Mouse (Mus musculus) CH12F3 (cell line): Measurements from ENCODE around the gene Golph3.
"Not testable (repeated sequence)": the region's sequence is repeated elsewhere in the genome, so short reads cannot be mapped to it uniquely, and the experiment has no call there.

Source experiments
- in situ Hi-C: fragments of 300-500 bp; cut with MboI; formaldehyde crosslinking; loops from 2 replicates; pipeline ENCODE4 v1.14.3; 2020; ENCODE audit warnings: low sequenced_read_pairs

Gene Golph3

GRCm38 (mm10) chr15:12355261-12355660 lies 34.0 kb downstream of the Golph3 start:
- in situ Hi-C loops = no loop called here

- in situ Hi-C loops = no loop called here
Observed at GRCm38 (mm10) chr15:12355907-12356306, 34.7 kb downstream of the Golph3 start.

- in situ Hi-C loops = no loop called here
Observed at GRCm38 (mm10) chr15:12357459-12357858, 36.2 kb downstream of the Golph3 start.

GRCm38 (mm10) chr15:12358384-12358783 lies 37.1 kb downstream of the Golph3 start:
- in situ Hi-C loops = no loop called here

- in situ Hi-C loops = no loop called here
Observed at GRCm38 (mm10) chr15:12360519-12361212, 39.4 kb downstream of the Golph3 start.

GRCm38 (mm10) chr15:12362001-12362700 lies 40.9 kb downstream of the Golph3 start:
- in situ Hi-C loops = no loop called here

- in situ Hi-C loops = no loop called here
Observed at GRCm38 (mm10) chr15:12362701-12363040, 41.4 kb downstream of the Golph3 start.

- in situ Hi-C loops = no loop called here
Observed at GRCm38 (mm10) chr15:12364096-12364495, 42.8 kb downstream of the Golph3 start.

- in situ Hi-C loops = no loop called here
Observed at GRCm38 (mm10) chr15:12365416-12366071, 44.3 kb downstream of the Golph3 start.

GRCm38 (mm10) chr15:12366072-12366469 lies 44.8 kb downstream of the Golph3 start:
- in situ Hi-C loops = no loop called here

- in situ Hi-C loops = not testable (repeated sequence)
Observed at GRCm38 (mm10) chr15:12366580-12367305, 45.5 kb downstream of the Golph3 start.

GRCm38 (mm10) chr15:12367306-12368080 lies 46.2 kb downstream of the Golph3 start:
- in situ Hi-C loops = no loop called here

GRCm38 (mm10) chr15:12368357-12368756 lies 47.1 kb downstream of the Golph3 start:
- in situ Hi-C loops = no loop called here

GRCm38 (mm10) chr15:12368850-12369249 lies 47.6 kb downstream of the Golph3 start:
- in situ Hi-C loops = no loop called here

- in situ Hi-C loops = loop anchor here (5.0 to 10.0 kb wide), 2 partner anchors 212 to 425 kb away; no protein-coding TSS in a partner anchor
Observed at GRCm38 (mm10) chr15:12370096-12370495, 48.8 kb downstream of the Golph3 start.

GRCm38 (mm10) chr15:12371183-12371582 lies 49.9 kb downstream of the Golph3 start:
- in situ Hi-C loops = loop anchor here (5.0 to 10.0 kb wide), 2 partner anchors 211 to 424 kb away; no protein-coding TSS in a partner anchor

- in situ Hi-C loops = loop anchor here (5.0 to 10.0 kb wide), 2 partner anchors 209 to 421 kb away; no protein-coding TSS in a partner anchor
Observed at GRCm38 (mm10) chr15:12373496-12373895, 52.2 kb downstream of the Golph3 start.

- in situ Hi-C loops = loop anchor here (5.0 to 10.0 kb wide), 2 partner anchors 208 to 421 kb away; no protein-coding TSS in a partner anchor
Observed at GRCm38 (mm10) chr15:12373918-12374317, 52.7 kb downstream of the Golph3 start.

GRCm38 (mm10) chr15:12374916-12375315 lies 53.7 kb downstream of the Golph3 start:
- in situ Hi-C loops = loop anchor here (5.0 to 10.0 kb wide), 2 partner anchors 207 to 420 kb away; no protein-coding TSS in a partner anchor
